Mouse (Mus musculus): Measurements from ENCODE around the gene Elmo1.

Elmo1 gene

DNA sequence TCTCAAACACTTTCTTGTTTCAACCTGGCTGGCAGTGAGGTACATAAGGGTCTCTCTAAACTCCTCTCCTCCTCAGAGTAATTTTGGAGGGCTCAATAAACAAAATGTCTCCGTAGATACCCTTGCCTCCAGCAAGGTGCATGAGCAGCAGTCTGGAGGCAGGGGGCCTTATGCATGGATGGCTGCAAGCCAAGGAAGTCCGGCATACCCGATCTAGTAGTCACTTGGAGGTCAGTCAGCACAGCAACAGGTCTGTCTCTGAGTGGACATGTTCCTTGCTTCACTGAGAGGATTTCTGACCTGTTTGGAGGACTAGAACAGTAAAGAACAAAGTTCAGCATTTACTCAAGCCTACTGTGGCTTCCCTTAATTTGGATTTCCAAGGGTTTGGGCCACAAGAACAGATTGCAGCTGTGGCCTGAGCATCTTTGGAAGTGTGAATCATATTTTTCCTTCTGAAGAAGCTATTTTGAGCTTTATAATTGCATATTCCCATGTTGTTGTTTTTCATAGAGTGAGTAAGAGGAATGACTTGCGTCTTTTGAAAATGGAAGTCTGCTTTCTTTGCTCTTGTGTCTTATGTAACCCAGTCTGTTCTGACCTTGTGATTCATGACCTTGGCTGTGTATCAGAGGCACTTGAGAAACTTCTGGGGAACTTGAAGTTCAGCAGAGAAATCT lies 296.2 kb downstream of the Elmo1 start:
- no peak for DNase-seq (ENCODE audit: low spot score)

DNA sequence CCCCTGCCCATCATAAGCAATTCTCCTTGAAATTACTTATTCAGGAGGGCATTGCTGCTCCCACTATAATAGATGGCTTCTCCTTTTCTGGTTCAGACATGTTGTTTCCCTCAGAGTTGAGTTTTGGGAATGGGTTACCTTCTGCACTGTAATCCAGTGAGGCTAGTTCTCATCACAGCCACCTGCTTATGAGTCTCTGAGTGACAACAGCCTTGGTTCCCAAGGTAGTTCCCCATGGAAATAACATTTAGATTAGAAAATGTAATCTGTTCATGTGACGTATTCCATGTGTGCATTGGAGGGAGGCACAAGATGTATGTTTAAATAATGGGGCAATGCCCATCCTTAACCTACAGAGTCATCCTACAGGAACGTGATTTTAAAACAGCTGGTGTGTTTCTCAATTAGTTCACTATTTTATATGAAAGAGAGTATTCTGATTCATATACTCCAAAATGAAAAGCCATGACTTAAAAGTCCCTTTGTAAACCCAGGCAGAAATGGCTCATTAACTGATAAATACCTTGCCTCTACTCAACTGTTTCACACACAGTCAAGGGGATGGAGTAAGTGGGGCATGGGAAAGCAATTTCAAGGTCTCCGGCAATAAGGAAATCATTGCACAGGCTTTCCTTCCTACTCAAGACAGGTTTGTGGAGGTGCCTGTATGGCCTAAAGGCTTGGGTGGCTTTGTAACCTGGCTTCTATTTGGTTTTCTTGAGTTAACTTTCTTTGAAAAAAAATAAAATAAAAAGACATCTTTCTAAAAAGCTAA lies 302.6 kb downstream of the Elmo1 start:
- no peak for DNase-seq (ENCODE audit: low spot score)

GRCm38 (mm10) chr13:20397744-20398143 lies 307.3 kb downstream of the Elmo1 start:
- DNase-seq (ENCODE audit: low spot score): no peak

- DNase-seq (ENCODE audit: low spot score): no peak
Observed at GRCm38 (mm10) chr13:20398311-20398710, 307.9 kb downstream of the Elmo1 start.

DNA sequence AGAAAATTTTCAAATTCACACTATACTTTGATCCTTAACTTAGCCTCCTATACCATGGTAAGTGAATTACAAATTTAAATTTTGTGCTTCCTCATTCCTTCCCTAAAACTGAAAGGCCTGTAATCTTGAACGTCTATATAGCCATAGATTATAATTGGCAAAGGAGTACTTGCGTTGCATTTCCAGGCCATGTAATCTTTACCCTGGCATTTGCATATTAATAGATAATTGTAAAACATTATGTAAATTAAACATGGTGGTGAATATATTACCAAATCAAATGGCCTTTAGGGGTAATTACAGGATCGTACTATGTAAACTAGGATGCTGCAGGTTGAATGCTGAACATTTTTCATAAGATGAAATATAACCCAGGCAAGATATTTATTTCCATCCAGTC lies 314.1 kb downstream of the Elmo1 start:
- no peak for DNase-seq (ENCODE audit: low spot score)

GRCm38 (mm10) chr13:20406470-20407213 lies 316.2 kb downstream of the Elmo1 start:
- DNase-seq (ENCODE audit: low spot score): no peak

GRCm38 (mm10) chr13:20410306-20411101 lies 320.1 kb downstream of the Elmo1 start:
- DNase-seq (ENCODE audit: low spot score): no peak

GRCm38 (mm10) chr13:20416691-20417660 lies 326.6 kb downstream of the Elmo1 start:
- no peak for DNase-seq (ENCODE audit: low spot score)

DNA sequence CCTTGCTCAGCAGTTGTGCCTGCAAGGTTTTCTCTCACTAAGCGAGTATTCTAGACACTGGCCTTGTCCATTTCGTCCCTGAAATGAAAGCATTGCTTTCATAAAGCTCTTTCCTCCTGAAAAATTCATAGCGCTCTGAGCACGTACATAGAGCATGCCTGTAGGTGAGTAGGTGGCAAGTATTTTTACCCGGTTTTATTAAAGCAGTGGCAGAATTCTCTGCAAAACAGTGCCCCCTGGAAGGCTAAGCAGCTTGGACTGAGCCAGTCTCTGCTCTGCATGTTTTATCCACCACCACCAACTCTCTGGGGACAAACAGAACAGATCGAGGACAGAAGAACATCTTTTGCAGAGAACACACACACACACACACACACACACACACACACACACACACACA lies 340.6 kb downstream of the Elmo1 start:
- DNase-seq (ENCODE audit: low spot score): no peak

GRCm38 (mm10) chr13:20433221-20433858 lies 342.9 kb downstream of the Elmo1 start:
- no peak for DNase-seq (ENCODE audit: low spot score)

- no peak for DNase-seq (ENCODE audit: low spot score)
Observed at GRCm38 (mm10) chr13:20434071-20434470, 343.7 kb downstream of the Elmo1 start.

DNA sequence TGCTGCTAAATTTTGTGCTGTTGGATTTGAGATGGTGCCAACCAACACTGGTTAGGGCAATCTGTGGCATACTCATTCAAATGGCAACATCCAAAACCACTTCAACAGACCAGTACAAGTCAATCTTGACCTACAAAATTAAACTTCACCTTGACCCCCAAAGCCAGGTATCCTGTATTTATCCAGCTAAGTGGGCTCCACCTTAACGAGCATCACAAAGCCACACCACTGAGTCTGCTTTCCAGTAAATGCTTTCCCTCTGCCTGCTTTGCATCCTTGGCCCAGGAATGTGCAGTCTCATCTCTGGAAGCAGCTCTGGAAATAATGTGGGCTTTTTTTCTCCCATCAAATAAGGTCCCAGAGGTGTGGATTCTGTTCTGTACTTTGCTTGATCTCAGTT lies 349.1 kb downstream of the Elmo1 start:
- no peak for DNase-seq (ENCODE audit: low spot score)

DNA sequence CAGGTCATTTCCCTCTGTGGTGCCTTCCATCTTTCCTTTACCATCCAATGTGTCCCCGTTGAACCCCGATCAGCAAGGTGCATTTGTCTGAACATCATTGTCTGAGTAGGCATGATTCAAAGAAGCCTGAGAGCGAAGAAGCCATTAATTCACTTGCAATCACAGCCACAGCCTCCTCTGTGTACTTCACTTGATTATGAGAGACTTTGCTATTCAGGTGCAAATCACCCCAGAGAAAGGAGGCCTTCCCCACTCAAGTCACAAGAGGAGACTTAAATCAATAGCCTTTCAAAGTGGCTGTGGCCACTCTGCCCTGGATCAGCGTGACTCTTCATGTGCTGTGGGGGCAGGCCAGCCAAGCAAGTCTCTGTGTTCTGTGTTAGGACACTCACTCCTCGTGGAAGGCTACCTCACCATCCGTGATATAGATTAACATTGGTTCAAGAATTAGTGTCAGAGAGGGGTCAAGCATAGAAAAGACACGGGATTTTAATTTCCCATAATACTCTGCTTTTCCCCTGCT lies 360.5 kb downstream of the Elmo1 start:
- no peak for DNase-seq (ENCODE audit: low spot score)

DNA sequence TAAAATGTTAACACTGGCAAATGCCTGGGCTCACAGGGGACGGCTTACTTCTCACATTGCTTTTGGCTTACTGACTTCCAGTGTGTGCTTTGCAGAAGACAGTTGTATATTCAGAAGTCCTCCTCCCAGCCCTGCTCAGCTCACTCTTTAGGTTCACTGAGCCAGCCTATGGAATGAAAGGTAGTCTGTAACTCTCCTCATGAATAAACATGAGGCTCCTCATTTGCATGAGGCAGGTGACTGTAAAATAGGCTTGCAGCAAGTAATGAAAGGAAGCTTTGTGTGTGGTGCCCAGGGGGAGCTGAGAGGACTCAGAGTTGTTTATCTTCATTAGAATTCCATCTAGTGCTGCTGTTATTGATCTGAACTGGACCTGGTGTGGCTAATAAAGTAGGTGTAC lies 364.0 kb downstream of the Elmo1 start:
- DNase-seq (ENCODE audit: low spot score): no peak

GRCm38 (mm10) chr13:20460096-20460495 lies 369.7 kb downstream of the Elmo1 start:
- DNase-seq (ENCODE audit: low spot score): no peak

DNA sequence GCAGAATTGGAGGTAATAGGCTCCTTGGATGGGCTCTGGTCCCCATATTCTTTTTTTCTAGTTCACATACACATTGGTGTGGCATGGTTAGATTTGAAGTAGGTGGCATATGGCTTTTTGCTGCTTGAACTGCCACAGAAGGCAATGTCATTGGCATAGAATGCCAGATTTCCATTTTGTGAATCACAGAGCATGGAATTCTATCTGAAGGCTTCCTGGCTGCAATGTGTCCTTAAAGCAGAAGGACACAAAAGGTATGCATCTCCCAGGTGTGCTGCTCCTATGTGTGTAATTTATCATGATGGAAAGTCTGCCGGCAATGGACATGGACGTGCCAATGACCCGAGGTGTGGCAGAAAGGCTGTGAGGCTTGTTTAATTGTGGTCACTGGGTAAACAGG lies 371.2 kb downstream of the Elmo1 start:
- no peak for DNase-seq (ENCODE audit: low spot score)

DNA sequence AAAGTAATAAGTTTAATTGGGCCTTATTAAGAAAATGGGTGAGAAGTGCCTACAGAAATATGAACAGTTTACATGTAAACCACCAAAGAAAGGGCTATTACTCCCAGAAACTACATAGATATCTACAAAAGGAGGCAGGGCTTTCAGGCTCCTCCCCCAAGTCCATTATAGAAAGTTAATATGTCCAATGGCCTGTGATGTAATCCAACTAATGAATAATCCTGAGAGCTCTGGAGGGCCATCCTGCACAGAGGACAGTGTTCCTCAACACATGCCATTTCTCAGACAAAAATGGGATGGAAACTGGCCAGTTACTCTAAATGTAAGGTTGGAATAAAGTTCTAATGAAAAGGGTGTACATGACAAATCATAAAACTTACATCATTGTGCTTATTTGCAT lies 373.8 kb downstream of the Elmo1 start:
- no peak for DNase-seq (ENCODE audit: low spot score)

DNA sequence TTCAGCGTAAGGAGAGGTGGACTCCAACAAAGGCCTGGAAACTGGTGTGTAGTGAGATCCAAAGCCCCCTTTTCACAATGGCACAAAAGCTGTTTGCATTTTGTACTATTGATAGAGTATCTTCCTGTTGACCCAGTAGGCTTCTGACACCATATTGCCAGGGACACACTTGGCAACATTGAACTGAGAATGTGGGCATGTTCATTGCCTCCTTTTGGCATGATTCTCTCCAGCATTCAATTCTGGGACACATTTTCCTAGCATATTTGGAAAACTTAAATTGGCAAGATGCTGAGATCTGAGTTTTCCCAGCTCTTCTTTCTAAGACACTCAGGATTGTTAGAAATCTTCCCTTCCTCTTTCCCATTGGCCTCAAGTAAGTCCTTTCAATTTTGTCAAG lies 377.0 kb downstream of the Elmo1 start:
- DNase-seq (ENCODE audit: low spot score): no peak

GRCm38 (mm10) chr13:20471732-20472131 lies 381.3 kb downstream of the Elmo1 start:
- DNase-seq (ENCODE audit: low spot score): peak; percentile 86

DNA sequence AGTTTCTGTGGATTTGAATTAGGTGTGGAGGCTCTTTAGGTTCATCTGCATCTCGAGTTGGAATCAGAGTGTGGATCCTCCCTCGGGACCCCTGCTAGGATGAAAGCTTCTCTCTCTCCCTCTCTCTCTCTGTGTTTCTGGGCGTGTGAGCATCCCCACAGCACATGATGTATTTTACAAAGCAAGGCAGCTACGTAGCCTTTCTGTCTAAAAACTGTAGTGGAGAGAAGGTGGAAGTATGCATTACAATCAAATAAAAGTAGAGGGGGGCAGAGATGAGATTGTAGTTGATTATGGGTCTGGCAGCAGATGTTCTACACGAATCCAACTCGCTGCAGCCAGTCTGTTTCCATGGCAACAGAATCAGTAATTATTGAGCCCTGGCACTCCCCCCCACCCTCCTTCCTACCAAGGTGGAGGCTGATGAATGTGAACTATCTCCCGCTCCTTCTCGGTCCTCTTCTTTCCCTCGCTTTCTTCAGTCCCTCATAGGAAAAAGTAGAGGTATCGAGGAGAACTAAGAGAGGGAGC lies 382.0 kb downstream of the Elmo1 start:
- no peak for DNase-seq (ENCODE audit: low spot score)
